Mouse (Mus musculus): ENCODE data around the gene Gemin2. TPM values are rescaled to one million over a fixed set of nuclear protein-coding genes. Genes with fewer than 3 reads are reported as not detected.

Gemin2 gene
- polyA plus RNA-seq, 1 experiment from 2014 or later, result 25.4 TPM

DNA sequence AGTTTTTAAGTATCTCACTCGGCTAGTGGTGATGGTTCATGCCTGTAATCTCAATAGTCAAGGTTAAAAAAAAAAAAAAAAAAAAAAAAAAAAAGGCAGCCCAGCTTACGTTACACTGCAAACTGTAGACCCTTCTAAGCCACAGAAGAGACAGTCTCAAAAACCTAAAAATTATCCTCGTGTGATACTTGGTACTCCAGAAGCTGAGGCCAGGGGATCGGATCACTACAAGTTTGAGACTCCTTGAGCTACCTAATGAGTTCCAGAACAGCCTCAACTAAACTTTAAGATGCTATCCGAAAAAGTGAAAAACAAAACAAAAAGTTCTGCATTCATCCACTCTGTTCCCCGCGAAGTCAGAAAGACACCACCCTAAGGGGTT is 492 bp upstream of the Gemin2 start:
- H3K27me3 ChIP-seq (ENCODE audit: control insufficient read depth, insufficient read depth, low read length), result no peaks in the 10 kb centered on the region
- H3K4me1 ChIP-seq (ENCODE audit: control insufficient read depth, insufficient read depth, low read length), result peaks cover 4% of the 10 kb centered on the region; the same call in 1 of the 2 replicates
- WGBS, result 3% methylated on average over 7 of the region's 7 CpGs
- ATAC-seq (ENCODE audit: low FRiP score), result no peak
- H3K27ac ChIP-seq (ENCODE audit: low read depth, low read length), result no peak overlapping the region
- peak overlapping the region; percentile 75 for H3K4me3 ChIP-seq (ENCODE audit: low read depth, low read length)
- H3K4me2 ChIP-seq, result peak overlapping the region; percentile 72
- no peaks in the 10 kb centered on the region for H3K36me3 ChIP-seq (ENCODE audit: control insufficient read depth, insufficient read depth, low read length)
- peak overlapping the region; percentile 73 for H3K9ac ChIP-seq (ENCODE audit: low read length)
- DNase-seq (ENCODE audit: low spot score, missing footprints), result peak; percentile 91
- H3K9me3 ChIP-seq (ENCODE audit: control insufficient read depth, low read length), result no peaks in the 10 kb centered on the region

DNA sequence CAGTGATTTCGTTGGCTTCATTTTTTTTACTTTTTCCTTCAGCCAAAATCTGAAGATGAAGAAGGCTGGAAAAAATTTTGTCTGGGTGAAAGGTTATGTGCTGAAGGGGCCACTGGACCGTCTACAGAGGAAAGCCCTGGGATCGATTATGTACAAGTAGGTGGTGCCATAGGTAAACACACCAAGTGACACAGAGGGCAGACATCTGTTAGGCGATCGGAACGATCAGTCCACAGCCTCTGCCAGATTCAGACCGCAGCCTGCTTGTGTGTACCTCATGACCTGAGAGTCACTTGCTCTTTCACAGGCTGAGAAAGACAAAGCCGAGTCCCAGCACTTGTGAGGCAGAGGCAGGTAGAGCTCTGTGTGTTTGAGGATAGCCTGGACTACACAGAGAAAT is 4.8 kb downstream of the Gemin2 start:
- H3K4me1 ChIP-seq (ENCODE audit: control insufficient read depth, insufficient read depth, low read length), result no peaks in the 10 kb centered on the region

DNA sequence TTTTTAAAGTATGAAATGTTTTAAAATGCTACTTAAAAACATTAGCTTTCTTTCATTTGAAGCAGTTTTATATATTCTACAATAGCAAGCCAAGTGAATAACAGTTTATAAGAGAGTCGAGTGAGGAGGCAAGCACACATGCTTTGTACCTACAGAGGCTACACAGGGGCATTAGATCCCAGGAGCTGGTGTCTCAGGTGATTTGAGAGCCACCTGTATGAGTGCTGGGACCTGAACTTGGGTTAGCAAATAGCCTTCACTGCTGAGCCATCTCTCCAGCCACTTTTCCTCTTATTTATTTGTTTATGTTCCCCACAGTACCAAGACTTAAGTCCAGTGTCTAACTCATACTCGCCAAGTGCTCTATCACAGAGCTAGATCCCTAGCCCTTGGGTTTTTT is 6.7 kb downstream of the Gemin2 start:
- Histone ChIP-seq H3K27ac (ENCODE audit: low read depth, low read length) (no peak overlapping the region), H3K36me3 (ENCODE audit: control insufficient read depth, insufficient read depth, low read length) (peaks cover 8% of the 10 kb centered on the region), H3K4me2 (no peak overlapping the region), H3K27me3 (ENCODE audit: control insufficient read depth, insufficient read depth, low read length) (no peaks in the 10 kb centered on the region), H3K9ac (ENCODE audit: low read length) (no peak overlapping the region), H3K9me3 (ENCODE audit: control insufficient read depth, low read length) (no peaks in the 10 kb centered on the region), H3K4me3 (ENCODE audit: low read depth, low read length) (no peak overlapping the region), H3K4me1 (ENCODE audit: control insufficient read depth, insufficient read depth, low read length) (no peaks in the 10 kb centered on the region)
- ATAC-seq (ENCODE audit: low FRiP score) (no peak), DNase-seq (ENCODE audit: low spot score, missing footprints) (peak; percentile 79)
- 82% methylated on average over 2 of the region's 2 CpGs for WGBS

More for the DNA sequence above, 4.8 kb downstream of the Gemin2 start:
- H3K27me3 ChIP-seq (ENCODE audit: control insufficient read depth, insufficient read depth, low read length), result no peaks in the 10 kb centered on the region
- no peak overlapping the region for H3K9ac ChIP-seq (ENCODE audit: low read length)
- no peak overlapping the region for H3K4me3 ChIP-seq (ENCODE audit: low read depth, low read length)
- H3K9me3 ChIP-seq (ENCODE audit: control insufficient read depth, low read length), result no peaks in the 10 kb centered on the region
- ATAC-seq (ENCODE audit: low FRiP score) (no peak), DNase-seq (ENCODE audit: low spot score, missing footprints) (no peak)
- H3K4me2 ChIP-seq, result no peak overlapping the region
- H3K27ac ChIP-seq (ENCODE audit: low read depth, low read length), result no peak overlapping the region
- H3K36me3 ChIP-seq (ENCODE audit: control insufficient read depth, insufficient read depth, low read length), result peaks cover 8% of the 10 kb centered on the region
- WGBS, result 93% methylated on average over 8 of the region's 8 CpGs

DNA sequence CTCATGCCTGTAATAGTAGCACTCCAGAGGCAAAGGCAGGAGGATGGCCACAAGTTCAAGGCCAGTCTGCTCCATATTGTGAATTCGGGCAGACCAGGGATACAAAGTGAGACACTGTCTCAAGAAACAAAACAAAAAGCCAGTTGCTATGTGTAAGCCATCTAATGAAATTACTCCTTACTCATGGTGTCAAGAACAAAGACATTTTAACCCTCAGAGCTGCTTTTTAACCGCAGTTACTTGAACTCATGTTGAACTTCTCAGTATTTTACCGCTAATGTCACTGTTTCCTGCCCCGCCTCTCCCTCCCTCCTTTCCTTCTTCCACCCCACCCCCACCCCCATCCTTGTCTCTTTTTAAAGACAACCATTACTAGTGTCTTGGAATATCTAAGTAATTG is 8.1 kb downstream of the Gemin2 start:
- DNase-seq (ENCODE audit: low spot score, missing footprints) (peak; percentile 41), ATAC-seq (ENCODE audit: low FRiP score) (no peak)
- Histone ChIP-seq H3K36me3 (ENCODE audit: control insufficient read depth, insufficient read depth, low read length) (peaks cover 8% of the 10 kb centered on the region), H3K9me3 (ENCODE audit: control insufficient read depth, low read length) (no peaks in the 10 kb centered on the region), H3K9ac (ENCODE audit: low read length) (no peak overlapping the region), H3K4me2 (no peak overlapping the region), H3K4me1 (ENCODE audit: control insufficient read depth, insufficient read depth, low read length) (no peaks in the 10 kb centered on the region), H3K27me3 (ENCODE audit: control insufficient read depth, insufficient read depth, low read length) (no peaks in the 10 kb centered on the region), H3K4me3 (ENCODE audit: low read depth, low read length) (no peak overlapping the region), H3K27ac (ENCODE audit: low read depth, low read length) (no peak overlapping the region)
- 90% methylated on average over 4 of the region's 4 CpGs for WGBS

DNA sequence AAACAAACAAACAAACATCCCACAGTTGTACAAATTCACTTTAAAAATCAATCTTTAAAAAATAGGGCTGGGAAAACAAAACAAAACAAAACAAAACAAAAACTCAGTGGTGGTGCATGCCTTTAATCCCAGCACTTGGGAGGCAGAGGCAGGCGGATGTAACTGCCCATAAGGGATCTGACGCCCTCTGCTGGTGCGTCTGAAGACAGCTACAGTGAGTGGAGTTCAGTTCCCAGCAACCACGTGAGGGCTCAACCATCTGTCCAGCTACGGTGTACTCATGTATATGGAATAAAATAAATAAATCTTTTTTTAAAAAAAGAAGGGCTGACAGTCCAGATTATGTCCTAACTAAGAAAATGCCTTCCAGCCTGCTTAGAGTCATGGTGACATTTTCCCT is 18.9 kb downstream of the Gemin2 start:
- Histone ChIP-seq H3K9ac (ENCODE audit: low read length) (no peak overlapping the region), H3K4me1 (ENCODE audit: control insufficient read depth, insufficient read depth, low read length) (no peaks in the 10 kb centered on the region), H3K9me3 (ENCODE audit: control insufficient read depth, low read length) (no peaks in the 10 kb centered on the region), H3K4me2 (no peak overlapping the region), H3K27me3 (ENCODE audit: control insufficient read depth, insufficient read depth, low read length) (no peaks in the 10 kb centered on the region), H3K36me3 (ENCODE audit: control insufficient read depth, insufficient read depth, low read length) (no peaks in the 10 kb centered on the region), H3K4me3 (ENCODE audit: low read depth, low read length) (no peak overlapping the region), H3K27ac (ENCODE audit: low read depth, low read length) (no peak overlapping the region)
- peak; percentile 23 for DNase-seq (ENCODE audit: low spot score, missing footprints)
- ATAC-seq (ENCODE audit: low FRiP score), result no peak
- 68% methylated on average over 5 of the region's 5 CpGs for WGBS

DNA sequence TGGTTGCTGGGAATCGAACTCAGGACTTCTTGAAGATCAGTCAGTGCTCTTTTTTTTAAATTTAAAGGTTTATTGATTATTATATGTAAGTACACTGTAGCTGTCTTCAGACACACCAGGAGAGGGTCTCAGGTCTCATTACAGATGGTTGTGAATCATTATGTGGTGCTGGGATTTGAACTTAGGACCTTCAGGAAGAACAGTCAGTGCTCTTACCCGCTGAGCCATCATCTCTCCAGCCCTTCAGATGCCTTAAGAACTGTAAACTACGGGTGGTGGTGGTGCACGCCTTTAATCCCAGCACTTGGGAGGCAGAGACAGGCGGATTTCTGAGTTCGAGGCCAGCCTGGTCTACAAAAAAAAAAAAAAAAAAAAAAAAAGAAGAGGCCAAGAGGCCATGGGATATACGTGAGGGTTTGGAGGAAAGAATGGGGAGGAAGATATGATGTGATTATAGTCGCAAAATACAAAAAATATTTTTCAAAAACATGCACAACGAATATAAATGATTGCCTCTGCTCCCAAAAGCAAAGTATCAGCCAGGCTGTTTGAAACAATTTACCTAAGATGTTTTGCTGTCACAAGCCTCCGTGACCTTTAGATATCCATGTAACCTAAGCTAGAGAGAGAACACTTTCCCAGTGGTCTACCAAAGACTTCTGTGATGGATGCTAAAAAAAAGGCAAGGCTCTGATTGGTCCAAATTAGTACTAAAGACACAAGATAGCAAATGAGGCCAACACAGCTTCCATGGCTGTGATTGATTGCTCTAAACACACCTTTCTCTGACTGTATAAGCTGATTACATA is 26.2 kb downstream of the Gemin2 start:
- 67% methylated on average over 10 of the region's 10 CpGs for WGBS

DNA sequence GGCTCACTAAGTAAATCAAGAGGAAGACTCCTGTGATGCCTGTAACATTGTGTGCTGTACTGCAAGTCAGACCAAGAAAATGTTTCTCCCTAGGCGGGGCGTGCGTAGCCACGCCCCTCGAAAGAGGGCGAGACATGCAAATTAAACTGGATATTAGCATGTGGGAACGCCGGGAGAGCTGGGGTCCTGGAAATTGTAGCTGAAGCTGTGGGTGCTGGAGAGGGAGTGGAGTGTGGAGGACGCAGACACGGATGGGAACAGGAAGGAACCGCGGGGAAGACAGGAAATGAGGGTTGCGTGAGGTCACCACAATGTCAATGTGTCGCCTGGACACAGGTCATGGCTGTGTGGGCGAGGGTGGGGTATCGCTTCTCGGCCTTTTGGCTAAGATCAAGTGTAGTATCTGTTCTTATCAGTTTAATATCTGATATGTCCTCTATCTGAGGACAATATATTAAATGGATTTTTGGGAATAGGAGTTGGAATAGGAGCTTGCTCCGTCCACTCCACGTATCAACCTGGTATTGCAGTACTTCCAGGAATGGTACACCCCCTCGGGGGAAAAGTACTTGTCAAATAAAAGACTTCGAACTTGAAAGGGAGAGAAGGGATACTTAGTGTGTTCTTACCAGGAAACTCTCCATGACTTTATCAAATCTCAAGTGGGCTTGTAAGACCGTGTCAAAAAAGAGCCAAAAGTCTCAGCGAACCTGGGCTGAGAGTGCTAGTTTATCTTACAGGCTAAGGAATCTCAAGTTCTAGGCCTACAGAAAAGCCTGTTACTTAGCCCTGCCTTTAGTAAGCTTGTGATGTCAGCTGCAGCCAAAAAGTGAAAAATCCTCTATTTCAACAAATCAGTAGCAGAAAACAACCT is 27.0 kb downstream of the Gemin2 start:
- peak overlapping the region; percentile 60; the same call in 1 of the 2 replicates for H3K27ac ChIP-seq (ENCODE audit: low read depth, low read length)
- peak; percentile 91 for ATAC-seq (ENCODE audit: low FRiP score)
- H3K27me3 ChIP-seq (ENCODE audit: control insufficient read depth, insufficient read depth, low read length), result no peaks in the 10 kb centered on the region
- H3K4me2 ChIP-seq, result peak overlapping the region; percentile 35
- peak overlapping the region; percentile 42; the same call in 1 of the 2 replicates for H3K9ac ChIP-seq (ENCODE audit: low read length)
- no peaks in the 10 kb centered on the region for H3K36me3 ChIP-seq (ENCODE audit: control insufficient read depth, insufficient read depth, low read length)
- peak; percentile 98 for DNase-seq (ENCODE audit: low spot score, missing footprints)
- H3K9me3 ChIP-seq (ENCODE audit: control insufficient read depth, low read length), result no peaks in the 10 kb centered on the region
- WGBS, result 3% methylated on average over 23 of the region's 23 CpGs
- H3K4me3 ChIP-seq (ENCODE audit: low read depth, low read length), result 0 out of 2 replicates have a peak overlapping the region, but pooled peaks have one; percentile 3
- H3K4me1 ChIP-seq (ENCODE audit: control insufficient read depth, insufficient read depth, low read length), result no peaks in the 10 kb centered on the region

More for the DNA sequence above, 26.2 kb downstream of the Gemin2 start:
- Histone ChIP-seq H3K27me3 (ENCODE audit: control insufficient read depth, insufficient read depth, low read length) (no peaks in the 10 kb centered on the region), H3K4me2 (peak overlapping the region; percentile 35; the same call in 1 of the 2 replicates), H3K9ac (ENCODE audit: low read length) (no peak overlapping the region), H3K36me3 (ENCODE audit: control insufficient read depth, insufficient read depth, low read length) (no peaks in the 10 kb centered on the region), H3K9me3 (ENCODE audit: control insufficient read depth, low read length) (no peaks in the 10 kb centered on the region), H3K4me3 (ENCODE audit: low read depth, low read length) (no peak overlapping the region), H3K27ac (ENCODE audit: low read depth, low read length) (no peak overlapping the region), H3K4me1 (ENCODE audit: control insufficient read depth, insufficient read depth, low read length) (no peaks in the 10 kb centered on the region)
- DNase-seq (ENCODE audit: low spot score, missing footprints) (peak; percentile 80), ATAC-seq (ENCODE audit: low FRiP score) (peak; percentile 14; the same call in 1 of the 2 replicates)

DNA sequence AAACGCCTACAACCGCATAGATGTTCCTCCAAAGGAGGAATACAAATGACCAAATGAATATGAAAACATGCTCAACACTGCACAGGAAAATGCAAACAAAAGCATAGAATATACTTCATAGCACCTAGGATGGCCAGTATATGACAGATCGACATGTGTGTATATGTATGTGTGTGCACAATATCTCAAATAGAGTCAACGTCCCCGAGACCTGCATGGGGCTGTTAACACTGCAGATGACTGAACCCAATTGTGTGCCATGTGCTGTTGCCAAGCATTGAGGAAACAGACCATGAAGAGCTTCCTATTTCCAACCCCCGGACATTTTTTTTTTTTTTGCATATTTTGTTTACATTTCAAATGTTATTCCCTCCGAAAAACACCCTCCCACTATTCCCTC is 27.7 kb downstream of the Gemin2 start:
- H3K9ac ChIP-seq (ENCODE audit: low read length), result no peak overlapping the region
- no peak overlapping the region for H3K4me3 ChIP-seq (ENCODE audit: low read depth, low read length)
- H3K27ac ChIP-seq (ENCODE audit: low read depth, low read length), result no peak overlapping the region
- peak; percentile 84 for DNase-seq (ENCODE audit: low spot score, missing footprints)
- no peak overlapping the region for H3K4me2 ChIP-seq
- H3K36me3 ChIP-seq (ENCODE audit: control insufficient read depth, insufficient read depth, low read length), result no peaks in the 10 kb centered on the region
- 0 out of 2 replicates have a peak, but pooled peaks have one; percentile 37 for ATAC-seq (ENCODE audit: low FRiP score)
- no peaks in the 10 kb centered on the region for H3K27me3 ChIP-seq (ENCODE audit: control insufficient read depth, insufficient read depth, low read length)
- 33% methylated on average over 7 of the region's 7 CpGs for WGBS
- no peaks in the 10 kb centered on the region for H3K9me3 ChIP-seq (ENCODE audit: control insufficient read depth, low read length)
- no peaks in the 10 kb centered on the region for H3K4me1 ChIP-seq (ENCODE audit: control insufficient read depth, insufficient read depth, low read length)

DNA sequence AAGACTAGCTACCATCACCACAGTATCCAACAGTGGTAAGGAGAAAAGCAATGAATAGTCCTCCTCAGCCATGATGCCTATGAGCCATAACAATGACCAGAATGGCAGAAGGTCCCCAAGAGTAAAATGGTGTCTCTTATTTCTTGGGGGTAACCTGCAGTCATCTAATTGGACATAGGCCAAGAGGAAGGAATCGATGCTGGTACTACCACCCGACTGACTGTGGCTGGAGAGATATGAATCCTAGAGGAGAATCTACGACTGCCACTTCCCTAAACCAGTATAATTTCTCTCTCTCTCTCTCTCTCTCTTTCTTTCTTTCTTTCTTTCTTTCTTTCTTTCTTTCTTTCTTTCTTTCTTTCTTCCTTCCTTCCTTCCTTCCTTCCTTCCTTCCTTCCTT is 39.3 kb downstream of the Gemin2 start:
- no peaks in the 10 kb centered on the region for H3K9me3 ChIP-seq (ENCODE audit: control insufficient read depth, low read length)
- no peak overlapping the region for H3K4me2 ChIP-seq
- H3K9ac ChIP-seq (ENCODE audit: low read length), result no peak overlapping the region
- H3K27me3 ChIP-seq (ENCODE audit: control insufficient read depth, insufficient read depth, low read length), result no peaks in the 10 kb centered on the region
- 100% methylated on average over 3 of the region's 3 CpGs for WGBS
- peak; percentile 35 for DNase-seq (ENCODE audit: low spot score, missing footprints)
- H3K27ac ChIP-seq (ENCODE audit: low read depth, low read length), result no peak overlapping the region
- H3K36me3 ChIP-seq (ENCODE audit: control insufficient read depth, insufficient read depth, low read length), result peaks cover 4% of the 10 kb centered on the region; the same call in 1 of the 2 replicates
- no peaks in the 10 kb centered on the region for H3K4me1 ChIP-seq (ENCODE audit: control insufficient read depth, insufficient read depth, low read length)
- no peak for ATAC-seq (ENCODE audit: low FRiP score)
- H3K4me3 ChIP-seq (ENCODE audit: low read depth, low read length), result no peak overlapping the region

Data from midbrain, embryonic 11.5 days (tissue).